Mouse (Mus musculus) liver, adult 2 months (tissue): ENCODE measurements at regions not wholly inside any gene's neighbourhood (a gene's known extent, or its start where the extent isn't known, plus 50 kb on each side); places are given as distances from the start of the nearest gene placed in this dataset.

Experiments used
- CTCF ChIP-seq: fragments of 200-500 bp; IDR thresholded peaks from 2 replicates; pipeline ENCODE4 v1.5.1; 2011; ENCODE audit warnings: low read depth, low read length, control low read depth
- POLR2A ChIP-seq: fragments of 200-500 bp; IDR thresholded peaks from 2 replicates; pipeline ENCODE4 v1.6.1; 2011; ENCODE audit warnings: low read length, control low read depth; ENCODE audit not compliant: insufficient read depth; ENCODE audit errors: extremely low read depth

- TF ChIP-seq CTCF (no peak), POLR2A (no peak)
Measured at GRCm38 (mm10) chr7:129756138-129756537, 164.5 kb downstream of the Wdr11 start.
